Mouse (Mus musculus): ENCODE data around the gene Dst. TPM values are rescaled to one million over a fixed set of nuclear protein-coding genes. Genes with fewer than 3 reads are reported as not detected.

Dst gene
- total and polyA plus RNA-seq, 3 experiments = 9.1 to 28.0 (median 20.5) TPM

- Histone ChIP-seq H3K4me3 (replicated peaks in 1 of 3; ENCODE audit: low read depth in 2 of 3, low read length in 2 of 3, poor library complexity in 1 of 3) (no peak overlapping the region), H3K4me2 (ENCODE audit: insufficient read depth, low read depth, poor library complexity, severe bottlenecking) (no peak overlapping the region), H3K27ac (ENCODE audit: insufficient read depth, low read depth) (no peak overlapping the region), H3K9ac (ENCODE audit: insufficient read depth, low read depth) (no peak overlapping the region), H3K36me3 (replicated peaks in 1 of 2; ENCODE audit: control insufficient read depth in 1 of 2, insufficient read depth in 1 of 2, low read length in 1 of 2) (no peaks in the 10 kb centered on the region), H3K9me3 (replicated peaks; ENCODE audit: low read length) (no peaks in the 10 kb centered on the region), H3K27me3 (replicated peaks) (no peaks in the 10 kb centered on the region), H3K4me1 (ENCODE audit: control insufficient read depth in 1 of 2, insufficient read depth in 2 of 2) (peaks cover 7 to 18% of the 10 kb centered on the region in 2 experiments; a peak in 3 of 4 replicates), H3K79me2 (replicated peaks; ENCODE audit: control insufficient read depth, extremely low read depth, insufficient read depth, poor library complexity, severe bottlenecking) (no peaks in the 10 kb centered on the region)
- dilution Hi-C loops (cut with MboI; ENCODE audit: extremely low pct_ligation_motif_present, extremely low pct_unique_long_range_greater_than_20kb, low sequenced_read_pairs) (no loop called here), in situ Hi-C loops (cut with MboI; ENCODE audit: low pct_ligation_motif_present, low pct_unique_long_range_greater_than_20kb, low sequenced_read_pairs) (no loop called here)
- no peak for TF ChIP-seq UBTF (IDR thresholded peaks at IDR 0.05; ENCODE audit: low read depth, low read length)
- TF ChIP-seq SIN3A (IDR thresholded peaks at IDR 0.05; ENCODE audit: low read length) = no peak
- DNase-seq (ENCODE audit: extremely low read depth) = no peak
Observed at GRCm38 (mm10) chr1:33900175-33900574, 7.8 kb upstream of the Dst start.

GRCm38 (mm10) chr1:33903587-33903986, 4.4 kb upstream of the Dst start:
- H3K9ac ChIP-seq (ENCODE audit: insufficient read depth, low read depth) = peak overlapping the region; percentile 73
- H3K4me3 ChIP-seq (replicated peaks in 1 of 3; ENCODE audit: low read depth in 2 of 3, low read length in 2 of 3, poor library complexity in 1 of 3) = no peak overlapping the region
- H3K36me3 ChIP-seq (replicated peaks in 1 of 2; ENCODE audit: control insufficient read depth in 1 of 2, insufficient read depth in 1 of 2, low read length in 1 of 2) = no peaks in the 10 kb centered on the region
- H3K27ac ChIP-seq (ENCODE audit: insufficient read depth, low read depth) = no peak overlapping the region
- peaks cover 7 to 18% of the 10 kb centered on the region in 2 experiments; a peak in 3 of 4 replicates for H3K4me1 ChIP-seq (ENCODE audit: control insufficient read depth in 1 of 2, insufficient read depth in 2 of 2)
- peaks cover 1% of the 10 kb centered on the region for H3K9me3 ChIP-seq (replicated peaks; ENCODE audit: low read length)
- in situ Hi-C loops (cut with MboI; ENCODE audit: low pct_ligation_motif_present, low pct_unique_long_range_greater_than_20kb, low sequenced_read_pairs) = no loop called here
- DNase-seq (ENCODE audit: extremely low read depth) = peak; percentile 54
- no peaks in the 10 kb centered on the region for H3K27me3 ChIP-seq (replicated peaks)
- H3K79me2 ChIP-seq (replicated peaks; ENCODE audit: control insufficient read depth, extremely low read depth, insufficient read depth, poor library complexity, severe bottlenecking) = no peaks in the 10 kb centered on the region
- peak overlapping the region; percentile 93 for H3K4me2 ChIP-seq (ENCODE audit: insufficient read depth, low read depth, poor library complexity, severe bottlenecking)
- TF ChIP-seq POLR2AphosphoS2 (IDR thresholded peaks at IDR 0.05; ENCODE audit: low read depth, low read length) = no peak
- TF ChIP-seq EP300 (IDR thresholded peaks at IDR 0.05; ENCODE audit: low read length) = peak; percentile 76
- TF ChIP-seq RAD21 (IDR thresholded peaks at IDR 0.05; ENCODE audit: low read depth, low read length) = no peak
- no peak for TF ChIP-seq E2F4 (IDR thresholded peaks at IDR 0.05; ENCODE audit: insufficient replicate concordance, low read depth, low read length)
- TF ChIP-seq ETS1 (conservative IDR thresholded peaks at IDR 0.05; ENCODE audit: low read depth, low read length) = peak; percentile 47; the same call in 1 of the 2 replicates
- no peak for TF ChIP-seq ZC3H11A (IDR thresholded peaks at IDR 0.05; ENCODE audit: low read depth, low read length)
- TF ChIP-seq JUN (IDR thresholded peaks at IDR 0.05; ENCODE audit: insufficient read depth, low read depth, low read length) = no peak; the same call in 1 of the 2 replicates
- no peak for TF ChIP-seq ELF1 (IDR thresholded peaks at IDR 0.05; ENCODE audit: low read depth, low read length)
- TF ChIP-seq USF2 (conservative IDR thresholded peaks at IDR 0.05; ENCODE audit: low read depth, low read length) = no peak
- no peak for TF ChIP-seq UBTF (IDR thresholded peaks at IDR 0.05; ENCODE audit: low read depth, low read length)
- TF ChIP-seq PAX5 (IDR thresholded peaks at IDR 0.05; ENCODE audit: low read length) = no peak
- TF ChIP-seq HCFC1 (IDR thresholded peaks at IDR 0.05; ENCODE audit: low read depth, low read length) = no peak
- TF ChIP-seq MAFK (IDR thresholded peaks at IDR 0.05; ENCODE audit: insufficient replicate concordance, low read length) = 0 out of 2 replicates have a peak, but pooled peaks have one; percentile 28
- no peak for TF ChIP-seq NELFE (IDR thresholded peaks at IDR 0.05; ENCODE audit: low read depth, low read length)
- no peak for TF ChIP-seq MYC (IDR thresholded peaks at IDR 0.05; ENCODE audit: low read depth, low read length)
- TF ChIP-seq IRF4 (IDR thresholded peaks at IDR 0.05; ENCODE audit: low read depth, low read length) = peak; percentile 77
- TF ChIP-seq JUND (conservative IDR thresholded peaks at IDR 0.05; ENCODE audit: low read depth, low read length) = no peak
- 0 out of 2 replicates have a peak, but pooled peaks have one; percentile 24 for TF ChIP-seq TCF12 (IDR thresholded peaks at IDR 0.05; ENCODE audit: low read depth, low read length)
- TF ChIP-seq SIN3A (IDR thresholded peaks at IDR 0.05; ENCODE audit: low read length) = no peak; the same call in 1 of the 2 replicates
- peak; percentile 44; the same call in 1 of the 2 replicates for TF ChIP-seq CHD2 (IDR thresholded peaks at IDR 0.05; ENCODE audit: low read length)
- TF ChIP-seq MAX (IDR thresholded peaks at IDR 0.05; ENCODE audit: low read length) = no peak
- no peak for TF ChIP-seq SMC3 (IDR thresholded peaks at IDR 0.05; ENCODE audit: low read depth, low read length)
- no peak for TF ChIP-seq ZMIZ1 (IDR thresholded peaks at IDR 0.05; ENCODE audit: low read depth, low read length)
- TF ChIP-seq BHLHE40 (IDR thresholded peaks at IDR 0.05; ENCODE audit: low read depth, low read length) = no peak
- TF ChIP-seq POLR2A (IDR thresholded peaks at IDR 0.05; ENCODE audit: low read depth, low read length) = no peak
- no peak for TF ChIP-seq GABPA (IDR thresholded peaks at IDR 0.05; ENCODE audit: insufficient replicate concordance, low read depth, low read length)
- TF ChIP-seq MAZ (IDR thresholded peaks at IDR 0.05; ENCODE audit: low read depth, low read length) = peak; percentile 79; the same call in 1 of the 2 replicates
- peak; percentile 28; the same call in 1 of the 2 replicates for TF ChIP-seq RCOR1 (conservative IDR thresholded peaks at IDR 0.05; ENCODE audit: low read depth, low read length)
- dilution Hi-C loops (cut with MboI; ENCODE audit: extremely low pct_ligation_motif_present, extremely low pct_unique_long_range_greater_than_20kb, low sequenced_read_pairs) = no loop called here
